Mouse (Mus musculus): ENCODE results near the gene Sorcs2.

The Sorcs2 gene

GRCm38 (mm10) chr5:36112696-36113095 is 285.2 kb downstream of the Sorcs2 start:
- no peak for DNase-seq

DNA sequence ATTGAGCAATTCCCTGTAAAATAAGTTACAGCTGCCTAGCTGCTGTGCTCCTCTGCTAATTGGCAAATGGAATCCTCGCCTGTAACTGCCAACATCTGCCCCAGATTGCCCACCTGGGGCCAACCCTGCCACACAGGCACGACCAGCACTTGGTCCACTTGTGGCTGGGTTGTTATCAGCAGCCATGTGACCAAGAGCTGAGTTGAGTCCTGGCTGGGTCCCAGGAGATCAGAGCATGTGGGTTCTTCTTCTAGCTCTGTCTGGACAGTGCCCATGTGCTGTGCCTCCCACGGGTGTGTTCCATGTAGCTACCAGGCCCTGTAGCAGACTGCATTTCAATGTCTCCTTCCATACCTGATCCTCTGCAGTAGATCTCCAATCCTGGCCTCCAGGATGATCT is 286.4 kb downstream of the Sorcs2 start:
- no peak for DNase-seq

- DNase-seq: no peak
Observed at GRCm38 (mm10) chr5:36108339-36108887, 289.5 kb downstream of the Sorcs2 start.

GRCm38 (mm10) chr5:36103483-36103882 is 294.5 kb downstream of the Sorcs2 start:
- no peak for DNase-seq

DNA sequence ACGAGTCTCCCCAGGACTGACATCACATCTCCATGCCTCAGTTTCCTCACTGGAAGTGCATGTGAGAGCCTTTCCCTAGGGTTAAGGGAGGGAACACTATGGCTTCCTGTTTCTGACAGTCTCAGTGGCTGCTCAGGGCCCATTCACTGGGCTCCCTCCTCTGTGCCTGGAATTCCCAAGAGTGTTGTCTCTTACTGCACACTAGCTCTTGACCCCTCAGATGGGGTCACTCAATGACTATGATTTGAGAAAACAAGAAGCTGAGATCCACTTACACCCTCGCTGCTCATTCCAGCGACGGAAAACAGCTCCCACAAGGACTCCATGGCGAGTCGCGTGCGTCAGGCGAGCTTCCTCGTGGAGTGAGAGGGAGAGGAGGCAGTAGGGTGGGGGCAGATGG is 296.8 kb downstream of the Sorcs2 start:
- DNase-seq: no peak

DNA sequence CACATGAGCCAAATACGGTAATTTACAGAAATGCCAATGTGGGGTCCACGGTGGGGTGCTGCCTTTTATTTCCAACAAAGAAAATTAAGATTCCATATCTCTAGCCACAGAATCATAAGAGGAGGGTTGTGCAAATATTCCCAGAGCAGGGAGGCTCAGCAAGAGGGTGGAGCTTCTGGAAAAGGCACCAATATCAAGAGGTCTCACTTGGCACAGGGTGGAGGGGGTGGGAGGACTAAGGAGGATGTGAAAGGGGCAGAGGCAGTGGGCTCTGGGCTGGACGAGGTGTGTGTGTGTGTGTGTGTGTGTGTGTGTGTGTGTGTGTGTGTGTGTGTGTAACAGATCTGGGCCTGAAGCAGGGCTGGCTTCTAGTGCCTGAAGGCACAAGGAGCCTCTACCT is 297.5 kb downstream of the Sorcs2 start:
- DNase-seq: no peak

DNA sequence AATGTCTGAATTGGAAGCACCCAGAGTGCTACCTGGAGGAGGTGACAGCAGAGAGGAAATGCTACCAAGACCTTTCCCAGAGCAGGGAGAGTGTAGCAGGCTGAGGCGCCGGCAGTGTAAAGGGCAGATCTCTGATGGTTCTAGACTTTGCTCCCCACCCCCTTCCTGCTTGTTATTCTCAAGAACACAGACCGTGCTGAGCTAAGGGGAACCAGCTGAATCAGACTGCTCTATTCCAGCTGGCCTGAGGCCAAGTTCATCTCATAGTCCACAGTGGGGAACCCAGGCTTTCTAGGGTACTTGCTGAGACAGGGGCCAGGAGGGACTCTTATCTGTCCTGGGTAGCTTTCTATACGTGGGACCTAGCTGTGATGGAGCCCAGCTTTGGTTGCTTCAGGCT is 298.3 kb downstream of the Sorcs2 start:
- DNase-seq: no peak

- no peak for DNase-seq
Observed at GRCm38 (mm10) chr5:36096046-36096445, 301.9 kb downstream of the Sorcs2 start.

DNA sequence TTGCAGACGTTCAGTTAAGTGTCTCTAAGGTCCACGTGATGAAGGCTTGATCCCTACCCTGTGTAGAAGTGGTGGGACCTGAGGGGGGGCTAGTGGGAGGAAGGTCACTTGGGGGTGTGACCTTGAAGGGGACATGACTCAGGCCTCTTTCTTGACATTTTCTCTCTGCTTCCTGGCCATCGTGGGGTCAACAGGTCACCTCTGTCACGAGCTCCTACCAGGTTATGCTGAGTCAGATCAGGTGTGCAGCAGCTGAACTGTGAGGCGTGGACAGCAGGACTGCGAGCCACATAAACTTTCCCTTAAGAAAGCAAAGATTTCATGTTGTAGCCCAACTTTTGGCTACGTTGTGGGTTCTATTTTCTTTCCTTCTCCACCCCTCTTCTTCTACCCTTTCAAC is 307.9 kb downstream of the Sorcs2 start:
- DNase-seq: no peak

DNA sequence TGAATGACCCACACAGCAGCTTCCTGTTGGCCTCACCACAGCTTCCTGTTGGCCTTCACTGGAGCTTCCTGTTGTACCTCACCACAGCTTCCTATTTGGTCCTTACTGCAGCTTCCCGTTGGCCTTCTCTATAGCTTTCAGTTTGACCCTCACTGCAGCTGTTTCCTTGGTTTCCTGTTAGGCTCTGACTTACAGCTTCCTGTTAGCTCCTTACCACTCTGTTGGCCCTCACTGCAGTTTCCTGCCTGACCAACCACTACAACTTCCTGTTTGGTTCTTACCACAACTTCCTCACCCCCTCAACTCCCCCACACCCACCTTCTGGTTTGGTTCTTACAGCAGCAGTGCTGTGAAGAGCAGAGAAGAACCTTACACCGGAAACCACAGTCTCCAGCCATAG is 308.7 kb downstream of the Sorcs2 start:
- DNase-seq: no peak

GRCm38 (mm10) chr5:36086931-36087330 is 311.0 kb downstream of the Sorcs2 start:
- no peak for DNase-seq

GRCm38 (mm10) chr5:36085621-36086020 is 312.3 kb downstream of the Sorcs2 start:
- DNase-seq: no peak

DNA sequence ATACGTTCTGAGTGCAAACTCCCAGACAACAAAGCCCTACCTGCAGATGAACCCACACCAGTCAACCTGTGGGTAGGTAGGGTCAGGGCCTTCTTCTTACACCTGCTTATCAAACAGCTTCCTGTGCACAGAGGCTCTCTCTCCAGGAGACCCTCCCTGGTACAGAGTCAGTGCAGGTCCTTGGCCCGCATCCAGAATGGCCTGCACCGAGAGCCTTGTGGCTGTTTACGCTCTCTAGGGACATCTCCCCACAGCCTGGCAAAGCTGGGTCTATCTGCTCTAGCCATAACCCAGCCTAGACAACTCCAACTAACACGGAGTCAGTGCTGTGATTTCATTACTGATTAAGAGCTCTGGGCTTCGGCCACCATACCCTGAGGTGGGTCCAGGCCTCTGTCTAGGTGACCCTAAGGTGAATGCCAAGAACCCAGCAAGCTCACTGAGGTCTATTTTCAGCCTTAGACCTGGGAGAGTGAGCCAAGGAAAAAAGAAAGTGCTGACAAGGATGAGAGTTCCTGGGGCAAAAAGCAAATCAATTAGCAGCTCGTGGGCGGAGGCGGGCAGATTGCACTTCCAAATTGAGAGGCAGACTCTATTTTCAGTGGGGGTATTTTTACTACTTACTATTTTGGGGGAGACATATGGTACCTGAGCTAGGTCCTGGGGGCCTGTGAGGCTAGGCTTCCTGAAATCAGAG is 313.9 kb downstream of the Sorcs2 start:
- no peak for DNase-seq

GRCm38 (mm10) chr5:36081021-36081420 is 316.9 kb downstream of the Sorcs2 start:
- DNase-seq: no peak

DNA sequence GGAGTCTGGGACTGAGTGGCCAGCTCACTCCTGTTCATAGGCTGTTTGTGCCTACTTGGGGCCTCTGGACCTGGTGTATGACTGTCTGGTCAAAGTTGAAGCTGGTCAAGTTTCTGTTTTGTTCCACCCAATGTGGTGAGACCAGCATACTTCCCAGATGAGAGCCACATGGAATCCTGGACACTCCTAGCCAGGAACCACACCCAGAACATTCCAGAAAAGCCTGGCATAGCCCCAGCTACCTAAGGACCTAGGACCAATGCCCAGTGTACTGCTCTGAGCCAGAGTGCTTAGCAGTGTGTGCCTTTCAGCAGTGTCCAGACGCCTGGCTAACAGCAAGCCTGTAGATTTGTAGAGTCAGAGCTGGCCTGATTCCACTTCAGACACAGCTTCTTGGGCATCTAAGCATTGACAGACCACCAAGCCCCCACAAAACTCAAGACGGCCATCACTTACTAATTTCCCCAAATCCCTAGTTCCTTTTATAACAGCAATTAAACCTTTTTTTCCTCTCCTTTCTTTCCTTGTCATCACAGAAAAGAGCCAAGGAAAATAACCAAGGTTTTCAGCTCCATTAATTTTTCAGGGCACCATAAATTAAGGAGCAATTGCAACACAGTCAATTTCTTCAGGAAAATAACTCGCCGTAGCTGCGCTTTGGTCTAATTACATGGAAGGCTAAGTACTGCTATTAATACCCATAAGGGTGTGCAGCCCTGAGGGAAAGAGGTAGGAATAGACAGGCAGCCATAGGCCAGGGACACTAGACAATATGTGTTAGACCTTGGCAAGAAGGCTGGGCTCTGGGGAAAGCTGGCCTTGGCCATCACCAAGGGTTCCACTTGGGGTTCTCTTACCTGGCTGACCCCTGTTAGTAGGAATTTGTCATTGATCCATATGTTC is 322.5 kb downstream of the Sorcs2 start:
- peak; percentile 10 for DNase-seq

DNA sequence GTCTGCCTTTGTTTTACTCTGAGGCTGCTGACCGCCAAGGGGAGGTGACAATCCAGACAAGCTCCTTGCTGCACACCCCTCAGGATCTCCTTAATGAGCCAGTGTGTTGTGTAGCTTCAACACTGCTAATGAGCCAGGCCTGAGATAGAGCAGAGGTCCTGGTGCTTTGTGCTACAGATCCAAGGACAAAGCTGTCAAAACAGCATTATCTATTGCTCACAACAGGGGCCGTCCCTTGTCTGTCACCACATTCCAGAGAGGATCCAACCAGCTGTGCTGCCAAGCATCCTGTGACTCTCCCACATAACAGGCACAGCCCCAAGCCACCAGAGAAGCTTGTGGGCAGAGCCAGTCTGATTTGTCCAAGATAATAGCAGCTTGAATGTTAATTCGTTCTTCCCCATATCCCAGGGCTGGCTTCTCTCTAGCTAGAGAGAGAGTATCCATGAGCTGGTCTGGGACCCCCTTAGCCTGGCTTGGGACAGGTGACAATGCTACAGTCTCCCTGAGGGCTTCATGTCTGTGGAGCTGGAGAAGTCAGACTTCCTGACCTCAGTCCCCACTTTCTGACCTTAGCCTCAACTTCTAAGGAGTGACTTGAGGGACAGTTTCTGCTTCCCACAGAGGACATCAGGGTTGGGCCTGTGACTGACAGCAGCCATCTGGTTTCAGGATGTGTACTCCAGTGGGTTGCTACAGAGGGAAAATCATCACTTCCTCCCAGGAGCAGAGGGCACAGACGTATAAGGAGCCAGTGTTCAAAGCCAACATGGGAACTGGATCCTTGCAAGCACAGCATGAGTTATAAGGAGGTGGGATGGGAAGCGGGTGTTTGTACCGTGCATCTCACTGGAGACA is 328.2 kb downstream of the Sorcs2 start:
- no peak for DNase-seq

DNA sequence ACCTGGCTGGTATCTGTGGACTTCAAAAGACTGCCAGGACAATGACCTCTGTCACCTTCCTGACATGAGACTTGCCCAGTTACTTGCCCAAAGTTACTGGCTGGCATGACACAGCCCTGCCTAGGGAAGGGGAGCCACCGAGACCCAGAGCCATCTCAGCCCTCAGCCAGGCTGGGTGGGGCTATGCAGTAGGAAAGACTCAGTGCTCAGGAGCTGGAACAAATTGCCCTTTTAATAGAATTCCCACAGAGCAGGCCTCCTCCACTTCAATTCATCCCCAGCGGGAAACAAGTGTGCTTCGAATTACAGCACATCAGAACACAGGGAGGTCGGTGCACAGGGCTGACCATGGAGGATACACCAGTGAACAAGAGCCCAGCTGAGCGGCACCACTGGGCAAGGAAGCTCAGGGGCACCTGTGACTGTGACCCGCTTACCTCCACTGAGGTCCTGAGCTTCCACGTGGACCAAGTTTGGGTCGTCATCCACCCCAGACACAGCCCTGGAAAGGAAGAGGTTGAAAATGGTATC is 330.2 kb downstream of the Sorcs2 start:
- no peak for DNase-seq

DNA sequence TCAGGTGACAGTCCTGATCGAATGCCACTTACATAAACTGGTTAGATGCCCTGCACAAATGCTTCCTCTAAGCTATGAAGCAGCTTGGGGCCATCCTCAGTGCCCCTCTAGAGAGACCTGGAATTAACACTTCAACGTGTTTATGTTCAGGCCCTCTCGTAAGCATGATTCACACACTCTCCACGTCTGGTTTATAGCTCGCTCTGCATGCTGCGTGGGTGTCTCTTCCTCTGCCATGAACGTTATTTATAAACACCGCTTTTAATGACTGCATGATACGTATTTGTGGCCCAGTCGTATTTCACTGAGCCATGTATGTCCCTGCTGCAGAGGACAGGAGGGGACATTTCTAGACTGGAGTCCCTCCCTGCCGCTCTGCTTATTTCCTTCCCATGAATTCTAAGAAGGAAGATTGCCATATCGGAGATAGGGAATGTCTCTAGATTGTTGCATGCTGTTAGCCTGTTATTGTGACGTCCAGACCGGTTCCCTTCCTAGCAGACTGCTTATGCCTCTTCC is 340.1 kb downstream of the Sorcs2 start:
- DNase-seq: no peak

- DNase-seq: no peak
Observed at GRCm38 (mm10) chr5:36056921-36057320, 341.0 kb downstream of the Sorcs2 start.

- no peak for DNase-seq
Observed at GRCm38 (mm10) chr5:36055876-36056275, 342.1 kb downstream of the Sorcs2 start.

DNA sequence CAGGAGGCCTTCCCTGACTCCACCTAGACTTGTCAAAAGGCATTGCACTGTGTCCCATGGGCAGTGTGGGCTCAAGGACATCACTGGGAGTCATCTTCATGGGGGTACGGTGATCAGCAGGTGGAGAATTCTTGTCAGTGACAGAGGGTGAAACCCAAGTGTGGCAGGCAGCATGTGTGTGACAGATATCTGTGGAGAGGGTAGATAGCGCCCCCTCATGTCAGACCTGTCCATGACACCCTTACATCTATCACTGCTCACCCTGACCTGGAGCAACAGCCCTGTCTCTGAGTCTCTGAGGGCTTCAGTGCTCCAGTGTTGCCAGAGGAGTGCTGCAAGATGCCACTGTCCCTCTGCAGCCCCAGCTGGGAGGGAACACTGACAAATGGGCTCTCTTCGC is 343.4 kb downstream of the Sorcs2 start:
- DNase-seq: no peak

DNA sequence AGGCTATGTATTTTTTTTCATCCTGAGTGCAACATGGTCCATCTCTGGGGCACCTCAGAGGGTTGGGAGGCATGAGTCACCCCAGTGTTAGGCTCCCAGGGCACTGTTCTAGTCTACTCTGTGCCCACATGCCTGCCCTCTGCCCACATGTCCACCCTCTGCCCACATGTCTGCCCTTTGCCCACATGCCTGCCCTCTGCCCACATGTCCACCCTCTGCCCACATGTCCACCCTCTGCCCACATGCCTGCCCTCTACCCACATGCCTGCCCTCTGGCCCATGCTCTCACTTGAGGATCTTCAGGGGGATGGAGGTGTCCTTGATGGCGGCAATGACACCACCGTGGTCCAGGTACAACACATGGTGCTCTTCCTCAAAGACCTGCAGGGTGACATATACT is 354.8 kb downstream of the Sorcs2 start:
- no peak for DNase-seq

GRCm38 (mm10) chr5:36041756-36042155 is 356.2 kb downstream of the Sorcs2 start:
- DNase-seq: no peak
